Mouse (Mus musculus) myocyte (in vitro differentiated cells): ENCODE data around the gene Acly.

Experiments used
- CEBPB ChIP-seq: IDR thresholded peaks from 2 replicates; pipeline ENCODE4 v1.6.1; 2011; ENCODE audit warnings: mild to moderate bottlenecking, moderate library complexity; ENCODE audit not compliant: poor library complexity, insufficient read depth, severe bottlenecking
- MAX ChIP-seq: IDR thresholded peaks from one replicate; pipeline ENCODE4 v1.6.1; 2011; ENCODE audit warnings: low read depth, mild to moderate bottlenecking, control low read depth
- MYOD1 ChIP-seq, 3 experiments: IDR thresholded peaks; one replicate each; pipeline ENCODE4 v1.6.1; 2011; ENCODE audit warnings: control low read depth in 2 of 3, low read depth in 2 of 3, mild to moderate bottlenecking in 2 of 3, moderate library complexity in 1 of 3; ENCODE audit not compliant: insufficient read length in 2 of 3, control insufficient read depth in 1 of 3
- MYOG ChIP-seq, 3 experiments: IDR thresholded peaks; one replicate each; pipeline ENCODE4 v1.6.1; 2011; ENCODE audit warnings: control low read depth in 2 of 3, low read depth in 2 of 3, mild to moderate bottlenecking in 2 of 3; ENCODE audit not compliant: insufficient read length in 2 of 3, control insufficient read depth in 1 of 3, insufficient read depth in 1 of 3
- POLR2A ChIP-seq: IDR thresholded peaks from one replicate; pipeline ENCODE4 v1.6.1; 2011; ENCODE audit warnings: low read depth, mild to moderate bottlenecking, control low read depth, moderate library complexity; ENCODE audit not compliant: insufficient read length
- SRF ChIP-seq: IDR thresholded peaks from one replicate; pipeline ENCODE4 v1.6.1; 2011; ENCODE audit warnings: low read depth; ENCODE audit not compliant: control insufficient read depth, insufficient read length
- TCF12 ChIP-seq: IDR thresholded peaks from one replicate; pipeline ENCODE4 v1.6.1; 2011; ENCODE audit warnings: mild to moderate bottlenecking, control low read depth; ENCODE audit not compliant: poor library complexity, insufficient read depth, severe bottlenecking
- TCF3 ChIP-seq: IDR thresholded peaks from one replicate; pipeline ENCODE4 v1.6.1; 2011; ENCODE audit warnings: low read depth, control low read depth; ENCODE audit not compliant: insufficient read length
- USF1 ChIP-seq: IDR thresholded peaks from one replicate; pipeline ENCODE4 v1.6.1; 2011; ENCODE audit warnings: low read depth, mild to moderate bottlenecking, control low read depth, moderate library complexity

GRCm38 (mm10) chr11:100575484-100575855, 47.7 kb upstream of the Acly start:
- TF ChIP-seq POLR2A (no peak), CEBPB (no peak), MYOD1 (IDR thresholded peaks at IDR 0.05; ENCODE audit: control insufficient read depth in 1 of 3, insufficient read length in 2 of 3, low read depth in 2 of 3) (no peak), SRF (no peak), TCF12 (no peak), USF1 (no peak), MAX (no peak), MYOG (IDR thresholded peaks at IDR 0.05; ENCODE audit: control insufficient read depth in 1 of 3, insufficient read depth in 1 of 3, insufficient read length in 2 of 3, low read depth in 2 of 3) (no peak), TCF3 (no peak)
